Mouse (Mus musculus) megakaryocyte, embryonic 14.5 days (primary cell): ENCODE results near the gene Uaca. TPM values are rescaled to one million over a fixed set of nuclear protein-coding genes. Genes with fewer than 3 reads are reported as not detected.
A peak's percentile ranks its signal among the peaks of the same experiment; 100 is the strongest.

Source experiments
- H3K27me3 ChIP-seq: replicated peaks from 2 replicates; pipeline ENCODE3; 2012; ENCODE audit warnings: inconsistent platforms
- H3K36me3 ChIP-seq: replicated peaks from 2 replicates; pipeline ENCODE3; 2012; ENCODE audit warnings: low read length, inconsistent platforms, mixed read lengths
- H3K4me1 ChIP-seq: 2 replicates; pipeline ENCODE4 v1.6.1; 2012; ENCODE audit warnings: inconsistent platforms
- H3K4me3 ChIP-seq: replicated peaks from 2 replicates; pipeline ENCODE3; 2012; ENCODE audit warnings: moderate library complexity, mild to moderate bottlenecking, inconsistent platforms
- H3K9me3 ChIP-seq: 2 replicates; pipeline ENCODE4 v1.6.1; 2012; ENCODE audit warnings: inconsistent platforms
- FLI1 ChIP-seq: IDR thresholded peaks from 2 replicates; pipeline ENCODE4 v1.6.1; 2012; ENCODE audit warnings: low read length, inconsistent platforms, mixed read lengths
- GATA1 ChIP-seq: IDR thresholded peaks from 3 replicates; pipeline ENCODE4 v1.6.1; 2012; ENCODE audit warnings: mixed read lengths, low read length, inconsistent platforms, borderline replicate concordance
- polyA plus RNA-seq: library from polyadenylated mRNA; stranded (reverse); fragments of >175 nt; gene quantifications from 2 replicates; pipeline ENCODE4 v1.2.3, GENCODE M21; 2012; ENCODE audit warnings: low replicate concordance; ENCODE audit not compliant: insufficient read depth

Uaca gene
- polyA plus RNA-seq, 1 experiment: 2.5 TPM

GRCm38 (mm10) chr9:60873257-60874054 is 79.1 kb downstream of the Uaca start:
- TF ChIP-seq GATA1 (no peak), FLI1 (no peak)
- Histone ChIP-seq H3K9me3 (no peaks in the 10 kb centered on the region), H3K4me1 (no peaks in the 10 kb centered on the region), H3K4me3 (no peak overlapping the region), H3K36me3 (no peaks in the 10 kb centered on the region), H3K27me3 (peaks cover 2% of the 10 kb centered on the region)

GRCm38 (mm10) chr9:60874055-60874392 is 79.7 kb downstream of the Uaca start:
- Histone ChIP-seq H3K4me1 (no peaks in the 10 kb centered on the region), H3K36me3 (no peaks in the 10 kb centered on the region), H3K4me3 (peak overlapping the region; percentile 14), H3K9me3 (no peaks in the 10 kb centered on the region), H3K27me3 (peaks cover 2% of the 10 kb centered on the region)
- TF ChIP-seq FLI1 (no peak), GATA1 (no peak)

GRCm38 (mm10) chr9:60876085-60876484 is 81.7 kb downstream of the Uaca start:
- no peaks in the 10 kb centered on the region for H3K36me3 ChIP-seq
- H3K4me1 ChIP-seq: no peaks in the 10 kb centered on the region
- peaks cover under 1% of the 10 kb centered on the region for H3K27me3 ChIP-seq
- H3K4me3 ChIP-seq: no peak overlapping the region
- H3K9me3 ChIP-seq: no peaks in the 10 kb centered on the region
- TF ChIP-seq FLI1: no peak
- no peak for TF ChIP-seq GATA1

GRCm38 (mm10) chr9:60876531-60876930 is 82.2 kb downstream of the Uaca start:
- H3K27me3 ChIP-seq: no peaks in the 10 kb centered on the region
- no peaks in the 10 kb centered on the region for H3K36me3 ChIP-seq
- peak overlapping the region; percentile 46 for H3K4me3 ChIP-seq
- H3K4me1 ChIP-seq: no peaks in the 10 kb centered on the region
- no peak for TF ChIP-seq GATA1
- TF ChIP-seq FLI1: no peak
- no peaks in the 10 kb centered on the region for H3K9me3 ChIP-seq

- Histone ChIP-seq H3K4me3 (no peak overlapping the region), H3K36me3 (no peaks in the 10 kb centered on the region), H3K27me3 (no peaks in the 10 kb centered on the region), H3K4me1 (no peaks in the 10 kb centered on the region), H3K9me3 (0 out of 2 replicates have a peak, but pooled peaks cover 2% of the 10 kb centered on the region)
- TF ChIP-seq FLI1 (no peak), GATA1 (no peak)
Measured at GRCm38 (mm10) chr9:60878051-60878557, 83.8 kb downstream of the Uaca start.

DNA sequence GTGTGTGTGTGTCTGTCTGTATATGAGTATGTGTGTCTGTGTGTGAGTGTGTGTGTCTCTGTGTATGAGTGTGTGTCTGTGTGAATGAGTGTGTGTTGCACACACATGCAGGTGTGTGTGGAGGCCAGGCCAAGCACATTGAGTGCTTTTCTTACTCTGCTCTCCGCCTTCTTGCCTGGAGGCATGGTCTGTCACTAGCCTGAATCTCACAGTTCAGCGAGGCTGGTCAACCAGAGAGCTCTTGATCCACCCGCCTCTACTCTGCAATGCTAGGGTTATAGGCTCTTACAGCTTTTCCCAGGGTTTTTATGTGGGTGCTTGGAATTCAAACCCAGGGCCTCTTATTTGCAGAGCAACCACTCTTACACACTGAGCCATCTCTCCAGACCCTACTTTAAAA is 84.3 kb downstream of the Uaca start:
- no peak for TF ChIP-seq FLI1
- TF ChIP-seq GATA1: no peak
- Histone ChIP-seq H3K27me3 (no peaks in the 10 kb centered on the region), H3K9me3 (0 out of 2 replicates have a peak, but pooled peaks cover 4% of the 10 kb centered on the region), H3K4me3 (no peak overlapping the region), H3K36me3 (no peaks in the 10 kb centered on the region), H3K4me1 (no peaks in the 10 kb centered on the region)

- 0 out of 2 replicates have a peak, but pooled peaks cover 4% of the 10 kb centered on the region for H3K9me3 ChIP-seq
- H3K36me3 ChIP-seq: no peaks in the 10 kb centered on the region
- TF ChIP-seq FLI1: no peak
- no peak for TF ChIP-seq GATA1
- H3K4me3 ChIP-seq: no peak overlapping the region
- H3K4me1 ChIP-seq: no peaks in the 10 kb centered on the region
- peaks cover 7% of the 10 kb centered on the region for H3K27me3 ChIP-seq
Measured at GRCm38 (mm10) chr9:60885148-60885547, 90.8 kb downstream of the Uaca start.

- Histone ChIP-seq H3K36me3 (no peaks in the 10 kb centered on the region), H3K4me1 (no peaks in the 10 kb centered on the region), H3K27me3 (peaks cover 15% of the 10 kb centered on the region), H3K9me3 (0 out of 2 replicates have a peak, but pooled peaks cover 4% of the 10 kb centered on the region), H3K4me3 (no peak overlapping the region)
- TF ChIP-seq GATA1 (no peak), FLI1 (no peak)
Measured at GRCm38 (mm10) chr9:60886431-60887371, 92.4 kb downstream of the Uaca start.

DNA sequence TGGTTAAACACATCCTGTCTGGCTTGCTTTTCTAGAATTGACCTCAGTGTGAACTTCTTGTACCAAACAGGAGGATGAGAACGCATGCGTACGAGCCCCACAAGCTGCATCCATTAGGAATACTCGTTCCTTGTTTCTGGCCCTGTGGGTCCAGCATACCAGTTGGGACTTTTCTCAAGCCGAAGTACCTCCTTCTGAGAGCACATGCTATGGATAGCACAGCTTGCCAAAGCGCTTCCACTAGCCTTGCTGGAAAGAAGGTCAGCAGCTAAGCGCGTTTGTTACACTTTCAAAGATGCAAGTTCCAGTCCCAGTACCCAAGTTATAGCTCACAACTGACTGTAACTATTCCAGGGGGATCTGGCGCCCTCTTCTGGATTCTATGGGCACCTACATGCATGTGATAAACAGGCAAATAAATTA is 93.1 kb downstream of the Uaca start:
- peaks cover 19% of the 10 kb centered on the region for H3K27me3 ChIP-seq
- H3K9me3 ChIP-seq: 0 out of 2 replicates have a peak, but pooled peaks cover 4% of the 10 kb centered on the region
- TF ChIP-seq GATA1 (no peak), FLI1 (no peak)
- H3K4me3 ChIP-seq: no peak overlapping the region
- H3K4me1 ChIP-seq: no peaks in the 10 kb centered on the region
- no peaks in the 10 kb centered on the region for H3K36me3 ChIP-seq
